Mouse (Mus musculus): ENCODE results near the gene Rxra.
A peak's percentile ranks its signal among the peaks of the same experiment; 100 is the strongest.

The Rxra gene

GRCm38 (mm10) chr2:27769701-27770100 lies 93.5 kb downstream of the Rxra start:
- no peak for DNase-seq

- DNase-seq = peak; percentile 77
Observed at GRCm38 (mm10) chr2:27770205-27770604, 94.0 kb downstream of the Rxra start.

- peak; percentile 94 for DNase-seq
Observed at GRCm38 (mm10) chr2:27771936-27772335, 95.7 kb downstream of the Rxra start.

- DNase-seq = no peak
Observed at GRCm38 (mm10) chr2:27772841-27773388, 96.7 kb downstream of the Rxra start.

GRCm38 (mm10) chr2:27773980-27774730 lies 97.9 kb downstream of the Rxra start:
- DNase-seq = peak; percentile 61

- no peak for DNase-seq
Observed at GRCm38 (mm10) chr2:27775006-27775405, 98.8 kb downstream of the Rxra start.

- DNase-seq = no peak
Observed at GRCm38 (mm10) chr2:27775625-27776024, 99.4 kb downstream of the Rxra start.

- DNase-seq = no peak
Observed at GRCm38 (mm10) chr2:27777756-27778155, 101.5 kb downstream of the Rxra start.

- DNase-seq = no peak
Observed at GRCm38 (mm10) chr2:27778289-27778688, 102.0 kb downstream of the Rxra start.

- DNase-seq = peak; percentile 41
Observed at GRCm38 (mm10) chr2:27779291-27779866, 103.1 kb downstream of the Rxra start.

GRCm38 (mm10) chr2:27780162-27780561 lies 103.9 kb downstream of the Rxra start:
- no peak for DNase-seq

- no peak for DNase-seq
Observed at GRCm38 (mm10) chr2:27785363-27785762, 109.1 kb downstream of the Rxra start.

GRCm38 (mm10) chr2:27785973-27786417 lies 109.8 kb downstream of the Rxra start:
- DNase-seq = peak; percentile 19

- DNase-seq = no peak
Observed at GRCm38 (mm10) chr2:27791571-27791970, 115.3 kb downstream of the Rxra start.

- DNase-seq = no peak
Observed at GRCm38 (mm10) chr2:27799018-27799417, 122.8 kb downstream of the Rxra start.

- no peak for DNase-seq
Observed at GRCm38 (mm10) chr2:27801041-27801440, 124.8 kb downstream of the Rxra start.

- DNase-seq = peak; percentile 20
Observed at GRCm38 (mm10) chr2:27802493-27802892, 126.3 kb downstream of the Rxra start.

- no peak for DNase-seq
Observed at GRCm38 (mm10) chr2:27806691-27807090, 130.5 kb downstream of the Rxra start.

- no peak for DNase-seq
Observed at GRCm38 (mm10) chr2:27807684-27808083, 131.4 kb downstream of the Rxra start.

- DNase-seq = no peak
Observed at GRCm38 (mm10) chr2:27809897-27810296, 133.7 kb downstream of the Rxra start.
